25 mouse cellular contexts compared by ENCODE assay signal in genomic region chr3:51184715-51185114, GRCm38 (mm10). TPM values are rescaled to one million over a fixed set of nuclear protein-coding genes. Genes with fewer than 3 reads are reported as not detected.
A peak's percentile ranks its signal among the peaks of the same experiment; 100 is the strongest.
DNase-seq lines count a peak whose midpoint lies in the region; ATAC-seq and TF ChIP-seq lines count a peak whose summit lies in the region.
"Had no signal": no experiment of that assay in that cellular context is flagged by ENCODE, and none has a peak within 500 bp of the region (broad histone marks: within the 10 kb centered on the region; RNA-seq: fewer than 3 reads in every experiment).

No protein-coding gene starts in this region.

- no peaks in the 10 kb centered on the region for H3K79me2 ChIP-seq in heart, adult 2 months (replicated peaks; ENCODE audit: control insufficient read depth, insufficient read depth, low read length)

- no peak for TF ChIP-seq EP300 in heart, adult 2 months (IDR thresholded peaks at IDR 0.05; ENCODE audit: insufficient read depth, low read depth, low read length)
- peak; percentile 38; the same call in 1 of the 2 replicates for TF ChIP-seq EP300 in liver, postnatal 0 days (IDR thresholded peaks at IDR 0.05; ENCODE audit: low read depth)

- DNase-seq in heart, adult 2 months, result no peak
- peak; percentile 29 for DNase-seq in liver, postnatal 0 days
- peak; percentile 60 to 93 for DNase-seq in kidney, postnatal 25 days
- DNase-seq in embryo, embryonic 10 days (ENCODE audit: low spot score), result no peak
- DNase-seq: adrenal gland, adult 8-10 months; cerebellum, postnatal 10 days; embryo, embryonic 11 days; heart, postnatal 36 days; left cerebral cortex, postnatal 4 days; liver, embryonic 13.5 days; midbrain, embryonic 14.5 days; right cerebral cortex, postnatal 25 days had no signal

- no peaks in the 10 kb centered on the region for H3K9me3 ChIP-seq in heart, embryonic 12.5 days (replicated peaks)
- H3K9me3 ChIP-seq in liver, postnatal 0 days (ENCODE audit: low read length), result no peaks in the 10 kb centered on the region
- no peaks in the 10 kb centered on the region for H3K9me3 ChIP-seq in liver, embryonic 12.5 days (replicated peaks)
- no peaks in the 10 kb centered on the region for H3K9me3 ChIP-seq in midbrain, embryonic 15.5 days
- H3K9me3 ChIP-seq: forebrain, embryonic 15.5 days; heart, embryonic 13.5 days; liver, embryonic 13.5 days; megakaryocyte, embryonic 14.5 days; neural tube, embryonic 15.5 days had no signal

- H3K4me3 ChIP-seq in heart, adult 2 months, result no peak overlapping the region
- no peak overlapping the region for H3K4me3 ChIP-seq in heart, embryonic 12.5 days
- no peak overlapping the region for H3K4me3 ChIP-seq in liver, postnatal 0 days (ENCODE audit: low read depth, low read length)
- no peak overlapping the region for H3K4me3 ChIP-seq in liver, embryonic 12.5 days
- H3K4me3 ChIP-seq in midbrain, embryonic 15.5 days, result no peak overlapping the region
- H3K4me3 ChIP-seq: forebrain, embryonic 15.5 days; heart, embryonic 13.5 days; left cerebral cortex, adult 2 months; liver, embryonic 13.5 days; megakaryocyte, embryonic 14.5 days; neural tube, embryonic 15.5 days had no signal

- H3K9ac ChIP-seq in heart, adult 2 months (ENCODE audit: low read depth, low read length), result no peak overlapping the region
- H3K9ac ChIP-seq in heart, embryonic 12.5 days, result no peak overlapping the region
- H3K9ac ChIP-seq in liver, postnatal 0 days (replicated peaks), result no peak overlapping the region
- H3K9ac ChIP-seq in liver, embryonic 12.5 days, result no peak overlapping the region
- H3K9ac ChIP-seq in midbrain, embryonic 15.5 days, result no peak overlapping the region
- H3K9ac ChIP-seq: forebrain, embryonic 15.5 days; heart, embryonic 13.5 days; hindbrain, embryonic 14.5 days; liver, embryonic 13.5 days; neural tube, embryonic 15.5 days had no signal

- H3K4me1 ChIP-seq in heart, adult 2 months (ENCODE audit: control insufficient read depth, insufficient read depth, low read length), result peaks cover 7% of the 10 kb centered on the region
- H3K4me1 ChIP-seq in heart, embryonic 12.5 days (replicated peaks), result no peaks in the 10 kb centered on the region
- H3K4me1 ChIP-seq in liver, postnatal 0 days (ENCODE audit: insufficient read depth), result no peaks in the 10 kb centered on the region; the same call in none of the 2 replicates
- peaks cover 18% of the 10 kb centered on the region for H3K4me1 ChIP-seq in liver, embryonic 12.5 days
- no peaks in the 10 kb centered on the region for H3K4me1 ChIP-seq in midbrain, embryonic 15.5 days
- H3K4me1 ChIP-seq: heart, embryonic 13.5 days; megakaryocyte, embryonic 14.5 days; neural tube, embryonic 15.5 days had no signal

- H3K36me3 ChIP-seq in heart, adult 2 months (ENCODE audit: control insufficient read depth, insufficient read depth, low read length), result peaks cover 3% of the 10 kb centered on the region
- no peaks in the 10 kb centered on the region for H3K36me3 ChIP-seq in heart, embryonic 12.5 days
- no peaks in the 10 kb centered on the region for H3K36me3 ChIP-seq in liver, postnatal 0 days (replicated peaks; ENCODE audit: insufficient read depth, low read length)
- no peaks in the 10 kb centered on the region for H3K36me3 ChIP-seq in liver, embryonic 12.5 days
- no peaks in the 10 kb centered on the region for H3K36me3 ChIP-seq in midbrain, embryonic 15.5 days (replicated peaks)
- H3K36me3 ChIP-seq: forebrain, embryonic 15.5 days; heart, embryonic 13.5 days; liver, embryonic 13.5 days; neural tube, embryonic 15.5 days had no signal

- no peak for ATAC-seq in heart, embryonic 12.5 days (ENCODE audit: insufficient number of reproducible peaks, low FRiP score)
- peak; percentile 76 for ATAC-seq in liver, postnatal 0 days
- ATAC-seq in liver, embryonic 12.5 days, result no peak
- no peak for ATAC-seq in midbrain, embryonic 15.5 days (replicated peaks)
- ATAC-seq: CD4-positive, CD25-positive, alpha-beta regulatory T cell, adult 4 months; forebrain, embryonic 15.5 days; lung, postnatal 0 days; Patski had no signal

- WGBS in heart, adult 2 months, result 77% methylated on average over 10 of the region's 10 CpGs
- 75% methylated on average over 10 of the region's 10 CpGs for WGBS in heart, embryonic 12.5 days
- WGBS in liver, postnatal 0 days (ENCODE audit: insufficient replicate concordance), result 59% methylated on average over 10 of the region's 10 CpGs
- WGBS in liver, embryonic 12.5 days (ENCODE audit: insufficient replicate concordance), result 67% methylated on average over 10 of the region's 10 CpGs
- 83% methylated on average over 10 of the region's 10 CpGs for WGBS in midbrain, embryonic 15.5 days

- no peak for TF ChIP-seq POLR2A in heart, adult 2 months (IDR thresholded peaks at IDR 0.05; ENCODE audit: insufficient read depth, low read depth, low read length)

- H3K27me3 ChIP-seq in heart, adult 2 months (ENCODE audit: control insufficient read depth, insufficient read depth, low read length), result no peaks in the 10 kb centered on the region
- H3K27me3 ChIP-seq in heart, embryonic 12.5 days (replicated peaks), result no peaks in the 10 kb centered on the region
- no peaks in the 10 kb centered on the region for H3K27me3 ChIP-seq in liver, postnatal 0 days (ENCODE audit: insufficient read depth, low read length)
- H3K27me3 ChIP-seq in liver, embryonic 12.5 days (replicated peaks), result no peaks in the 10 kb centered on the region
- no peaks in the 10 kb centered on the region for H3K27me3 ChIP-seq in midbrain, embryonic 15.5 days (replicated peaks)
- H3K27me3 ChIP-seq: forebrain, embryonic 15.5 days; heart, embryonic 13.5 days; liver, embryonic 13.5 days; neural tube, embryonic 15.5 days; Patski had no signal

- no peak for TF ChIP-seq CTCF in heart, adult 2 months (IDR thresholded peaks at IDR 0.05)
- no peak for TF ChIP-seq CTCF in liver, postnatal 0 days (IDR thresholded peaks at IDR 0.05; ENCODE audit: low read depth)

- H3K27ac ChIP-seq in heart, adult 2 months, result peak overlapping the region; percentile 2; the same call in 1 of the 2 replicates
- H3K27ac ChIP-seq in heart, embryonic 12.5 days (ENCODE audit: poor library complexity, severe bottlenecking), result no peak overlapping the region
- no peak overlapping the region for H3K27ac ChIP-seq in liver, postnatal 0 days (ENCODE audit: low read depth)
- H3K27ac ChIP-seq in liver, embryonic 12.5 days, result no peak overlapping the region
- H3K27ac ChIP-seq in midbrain, embryonic 15.5 days, result no peak overlapping the region
- H3K27ac ChIP-seq: forebrain, embryonic 15.5 days; heart, embryonic 13.5 days; hindbrain, embryonic 14.5 days; left cerebral cortex, adult 2 months; liver, embryonic 13.5 days; neural tube, embryonic 15.5 days; stomach, postnatal 0 days had no signal

- no peak overlapping the region for H3K4me2 ChIP-seq in heart, embryonic 12.5 days
- no peak overlapping the region for H3K4me2 ChIP-seq in liver, postnatal 0 days (ENCODE audit: low read depth, low read length)
- no peak overlapping the region for H3K4me2 ChIP-seq in liver, embryonic 12.5 days
- H3K4me2 ChIP-seq in midbrain, embryonic 15.5 days, result no peak overlapping the region
- H3K4me2 ChIP-seq: forebrain, embryonic 15.5 days; heart, embryonic 13.5 days; hindbrain, embryonic 14.5 days; liver, embryonic 13.5 days; neural tube, embryonic 15.5 days had no signal

- intact Hi-C loops in heart, adult 2 months (cut with DNase I), result no loop called here

RNA-seq across cellular contexts. Expression of gene Noct, which starts 39.5 kb away (rescaled TPM):
- total RNA-seq in heart, adult 2 months (2021), result 10 to 100 TPM; 39.4 to 45.1 TPM
- 23.2 and 28.9 TPM in 2 replicates for polyA plus RNA-seq in heart, adult 2 months (2012; rRNA removed)
- 12.4 and 14.0 TPM in 2 replicates for polyA plus RNA-seq in heart, embryonic 12.5 days (2016; fragmentation: Nextera tagmentation; extraction: Ambion mirVana)
- polyA plus RNA-seq in liver, postnatal 0 days (2015; fragmentation: Nextera tagmentation; extraction: Ambion mirVana), result 8.5 and 11.4 TPM in 2 replicates
- polyA plus RNA-seq in liver, embryonic 12.5 days (2016; fragmentation: Nextera tagmentation; extraction: Ambion mirVana), result 39.8 and 41.1 TPM in 2 replicates
- 30.9 and 31.7 TPM in 2 replicates for polyA plus RNA-seq in midbrain, embryonic 15.5 days (2015; fragmentation: Nextera tagmentation; extraction: Ambion mirVana)

Comparison
In these comparisons a context has a peak if more than half of its experiments do, and no peak if none do; other contexts are left out.
1. DNase-seq: peak in liver, postnatal 0 days (single experiment) and kidney, postnatal 25 days (2 of 2); none in heart, adult 2 months (0 of 2) and embryo, embryonic 10 days (single experiment).